Mouse (Mus musculus): ENCODE data around the gene Apip.

DNA sequence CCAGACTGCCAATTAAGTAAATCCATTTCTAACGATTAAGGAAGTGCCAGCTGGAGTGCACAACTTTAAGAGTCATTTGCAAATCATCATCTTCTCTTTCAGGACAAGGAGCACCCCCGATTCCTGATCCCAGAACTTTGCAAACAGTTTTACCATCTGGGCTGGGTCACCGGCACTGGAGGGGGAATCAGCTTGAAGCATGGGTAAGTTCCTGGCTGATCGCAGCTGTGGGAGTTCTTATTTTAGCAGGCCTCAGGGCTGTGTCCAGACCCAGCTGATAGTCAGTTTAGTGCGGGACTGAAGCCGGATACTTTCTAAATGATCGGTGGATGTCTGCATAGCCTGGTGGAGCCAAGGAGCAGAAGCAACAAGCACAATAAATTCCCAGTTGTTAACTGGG lies 9.4 kb downstream of the Apip start:
- no peak for TF ChIP-seq CTCF (IDR thresholded peaks at IDR 0.05)
- no peak for TF ChIP-seq EP300 (IDR thresholded peaks at IDR 0.05)
